Mouse (Mus musculus) gastrocnemius, postnatal 36 days (tissue): ENCODE results near the gene Hoxd10. TPM values are rescaled to one million over a fixed set of nuclear protein-coding genes. Genes with fewer than 3 reads are reported as not detected.
A peak's percentile ranks its signal among the peaks of the same experiment; 100 is the strongest.

Experiments used
- DNase-seq, 2 experiments: peaks; one replicate each; pipeline ENCODE4 v3.0.0; 2022
- intact Hi-C: fragments of 180-260 bp; cut with DNase I; formaldehyde crosslinking; loops from one replicate; pipeline ENCODE4 v1.15.1; 2025
- total RNA-seq, 2 experiments: library from RNA; stranded (reverse); gene quantifications; 2 replicates each; pipeline ENCODE4 v1.2.3; 2021

The Hoxd10 gene
- total RNA-seq, 2 experiments from 2014 or later, result 3.8 to 4.6 TPM

DNA sequence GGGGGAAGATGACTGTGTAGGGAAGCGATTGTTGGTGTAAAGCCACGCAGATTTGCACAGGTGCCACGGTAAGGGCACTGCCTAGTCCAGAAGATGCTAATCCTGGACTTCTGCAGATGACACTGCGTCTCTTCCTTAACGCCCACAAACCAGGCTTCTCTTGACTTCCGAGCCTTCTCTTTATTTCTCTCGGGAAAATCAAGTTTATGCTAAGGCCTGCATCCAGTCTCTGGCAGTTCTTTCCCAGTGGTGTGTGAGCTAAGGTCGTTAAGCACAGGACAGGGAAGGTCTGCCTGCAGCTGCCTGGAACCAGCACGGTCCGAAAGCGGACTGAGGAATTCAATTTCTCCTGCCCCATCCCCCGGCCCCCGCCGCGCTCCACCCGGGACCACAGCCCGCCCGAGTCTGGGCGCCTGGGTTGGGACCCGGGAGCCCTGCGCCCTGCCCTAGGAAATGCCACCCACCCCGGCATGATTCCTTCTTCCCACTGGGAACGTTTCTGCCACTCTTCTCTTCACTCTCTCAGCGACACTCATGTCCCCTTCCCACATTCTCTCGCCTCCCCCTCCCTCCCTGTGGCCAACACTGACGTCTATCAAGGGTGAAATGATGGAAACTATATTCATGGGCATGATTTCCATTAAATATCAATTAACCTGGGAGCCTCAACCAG, 12.1 kb downstream of the Hoxd10 start:
- DNase-seq, result no peak
- intact Hi-C loops, result loop anchor here (2.0 to 5.0 kb wide), 4 partner anchors 258 to 448 kb away; no protein-coding TSS in a partner anchor

GRCm38 (mm10) chr2:74704393-74704998, 12.8 kb downstream of the Hoxd10 start, which contains the start of gene Hoxd8:
Gene Hoxd8 (plus strand): TSS chr2:74704615.
- DNase-seq, result peak; percentile 66 to 70
- intact Hi-C loops, result loop anchor here (5.0 kb wide), 3 partner anchors 258 to 448 kb away; no protein-coding TSS in a partner anchor

DNA sequence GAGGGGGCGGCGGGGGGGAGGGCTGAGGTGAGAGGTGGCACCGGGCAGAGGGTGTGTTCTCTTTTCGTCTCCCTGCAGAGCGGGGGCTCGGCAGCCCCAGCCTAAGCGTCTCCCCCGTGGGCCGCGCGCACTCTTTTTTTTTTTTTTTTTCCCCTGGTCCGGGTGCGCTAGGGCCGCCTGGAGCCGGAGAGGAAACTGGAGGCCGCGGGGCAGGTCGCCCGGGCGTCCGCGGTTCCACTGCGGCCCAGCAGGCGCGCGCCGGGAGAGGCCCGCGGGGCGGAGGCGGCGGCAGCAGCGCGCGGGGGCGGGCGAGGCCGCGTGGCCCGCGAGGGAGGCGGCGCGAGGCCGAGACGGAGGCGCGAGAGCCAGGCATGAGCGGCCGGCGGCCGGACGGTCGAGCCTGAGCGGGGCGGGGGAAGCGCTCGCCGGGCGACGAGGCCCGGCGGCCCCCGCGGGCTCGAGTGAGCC, 13.3 kb downstream of the Hoxd10 start:
- no peak for DNase-seq
- intact Hi-C loops, result loop anchor here (5.0 kb wide), 4 partner anchors 257 to 882 kb away; no protein-coding TSS in a partner anchor

DNA sequence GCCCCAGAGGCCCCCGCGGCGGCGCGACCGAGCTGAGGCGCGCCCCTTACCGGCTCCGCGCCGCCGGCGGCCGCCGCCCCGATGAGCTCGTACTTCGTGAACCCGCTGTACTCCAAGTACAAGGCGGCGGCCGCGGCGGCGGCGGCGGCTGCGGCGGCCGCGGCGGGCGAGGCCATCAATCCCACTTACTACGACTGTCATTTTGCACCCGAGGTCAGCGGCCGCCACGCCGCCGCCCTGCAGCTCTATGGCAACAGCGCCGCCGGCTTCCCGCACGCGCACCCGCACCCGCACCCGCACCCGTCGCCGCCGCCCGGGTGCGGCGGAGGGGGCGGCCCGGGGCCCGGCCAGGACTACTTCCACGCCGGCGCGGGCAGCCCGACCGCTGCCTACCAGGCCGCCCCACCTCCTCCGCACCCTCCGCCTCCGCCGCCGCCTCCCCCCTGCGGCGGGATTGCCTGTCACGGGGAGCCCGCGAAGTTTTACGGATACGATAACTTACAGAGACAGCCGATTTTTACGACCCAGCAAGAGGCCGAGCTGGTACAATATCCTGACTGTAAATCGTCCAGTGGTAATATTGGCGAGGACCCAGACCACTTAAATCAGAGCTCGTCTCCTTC, 13.9 kb downstream of the Hoxd10 start:
- intact Hi-C loops, result loop anchor here (5.0 kb wide), 1 partner anchor 882 kb away; no protein-coding TSS in a partner anchor

GRCm38 (mm10) chr2:74706393-74706960, 14.8 kb downstream of the Hoxd10 start:
- no peak for DNase-seq
- intact Hi-C loops, result loop anchor here (5.0 kb wide), 1 partner anchor 881 kb away; no protein-coding TSS in a partner anchor

More for the DNA sequence above, 13.9 kb downstream of the Hoxd10 start:
- DNase-seq, result no peak

DNA sequence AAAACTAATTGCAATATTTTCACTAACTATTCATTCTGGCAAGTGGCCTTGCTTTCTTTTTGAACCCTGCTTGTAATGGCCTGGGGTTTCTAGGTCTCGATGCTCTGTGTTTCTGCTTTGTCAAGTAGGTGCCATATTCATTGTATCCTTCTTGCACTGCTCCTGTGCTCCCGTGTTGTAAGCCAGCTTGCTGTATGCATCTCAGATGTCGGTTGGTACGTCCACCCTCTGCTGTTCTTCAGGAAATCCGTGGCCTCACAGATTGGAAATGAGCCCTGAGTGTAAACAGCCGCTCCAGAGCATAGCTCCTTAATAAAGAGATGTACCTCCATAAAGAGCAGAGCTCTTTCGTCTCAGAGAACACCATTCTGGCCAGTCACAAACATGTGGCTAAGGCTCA, 15.9 kb downstream of the Hoxd10 start:
- intact Hi-C loops, result loop anchor here (5.0 kb wide), 1 partner anchor 880 kb away; no protein-coding TSS in a partner anchor
- DNase-seq, result no peak

DNA sequence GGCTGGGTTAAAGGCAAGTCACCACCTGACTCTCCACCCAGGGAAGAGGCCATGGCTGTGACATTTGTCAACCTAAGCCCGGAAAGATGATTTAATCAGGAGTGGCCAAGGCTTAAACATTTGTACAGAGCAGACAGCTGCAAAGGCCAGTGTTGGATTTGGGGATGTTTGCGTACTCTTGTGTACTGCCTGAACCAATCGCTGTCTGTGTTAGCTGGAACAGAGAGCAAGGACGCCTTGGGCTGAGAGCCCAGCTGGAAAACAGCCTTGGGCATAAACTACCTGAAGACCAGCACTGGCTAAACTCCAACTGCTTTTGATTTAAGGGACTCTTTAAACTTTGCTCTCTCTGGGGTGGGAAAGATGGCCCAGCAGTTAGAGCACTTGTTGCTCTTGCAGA, 17.0 kb downstream of the Hoxd10 start:
- intact Hi-C loops, result loop anchor here (5.0 kb wide), 1 partner anchor 879 kb away; no protein-coding TSS in a partner anchor
- DNase-seq, result no peak

DNA sequence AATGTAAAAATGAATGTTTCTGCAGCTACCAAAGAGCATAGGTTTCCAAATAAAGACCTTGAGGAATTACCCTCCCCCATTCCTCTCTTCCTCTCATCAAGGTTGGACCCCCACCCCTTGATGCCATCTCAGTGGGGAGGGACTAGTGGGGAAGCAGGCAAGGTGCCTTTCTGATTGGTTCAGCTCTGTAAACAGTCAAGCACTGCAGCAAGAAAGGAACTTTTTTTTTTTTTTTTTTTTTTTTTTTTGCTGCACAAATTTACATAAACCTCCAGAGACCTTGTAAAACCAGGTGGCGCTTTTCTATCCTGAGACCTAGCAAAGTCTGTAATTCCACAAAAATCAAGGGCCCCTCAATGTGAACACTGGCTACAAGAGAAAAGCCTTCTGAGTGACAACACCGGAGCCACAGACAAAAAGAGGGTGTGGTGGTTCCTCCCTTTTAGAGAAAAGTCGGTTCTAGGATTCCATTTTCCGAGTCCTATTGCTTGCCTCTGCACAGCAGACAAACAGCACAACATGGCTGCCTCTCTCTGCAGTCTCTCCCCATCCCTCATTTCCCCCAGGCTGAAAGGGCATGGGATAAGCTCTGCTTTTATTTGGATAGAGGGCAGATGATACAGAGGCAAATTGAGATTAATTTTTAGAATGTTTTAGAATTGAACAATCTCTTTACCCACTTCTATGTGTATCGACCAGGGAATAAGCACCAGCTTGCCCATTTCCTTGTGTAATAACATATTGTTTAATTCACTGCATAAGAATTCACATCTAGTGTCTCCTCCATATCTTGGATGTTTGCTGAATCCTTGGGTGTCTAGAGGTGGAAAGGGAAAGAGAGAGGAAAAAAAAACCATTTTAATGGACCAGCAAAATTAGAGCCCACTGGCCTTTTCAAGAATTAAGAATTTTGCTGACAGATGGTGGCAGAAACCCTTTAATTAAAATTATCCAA, 18.0 kb downstream of the Hoxd10 start:
- DNase-seq, result no peak
- intact Hi-C loops, result loop anchor here (5.0 kb wide), 1 partner anchor 878 kb away; no protein-coding TSS in a partner anchor

DNA sequence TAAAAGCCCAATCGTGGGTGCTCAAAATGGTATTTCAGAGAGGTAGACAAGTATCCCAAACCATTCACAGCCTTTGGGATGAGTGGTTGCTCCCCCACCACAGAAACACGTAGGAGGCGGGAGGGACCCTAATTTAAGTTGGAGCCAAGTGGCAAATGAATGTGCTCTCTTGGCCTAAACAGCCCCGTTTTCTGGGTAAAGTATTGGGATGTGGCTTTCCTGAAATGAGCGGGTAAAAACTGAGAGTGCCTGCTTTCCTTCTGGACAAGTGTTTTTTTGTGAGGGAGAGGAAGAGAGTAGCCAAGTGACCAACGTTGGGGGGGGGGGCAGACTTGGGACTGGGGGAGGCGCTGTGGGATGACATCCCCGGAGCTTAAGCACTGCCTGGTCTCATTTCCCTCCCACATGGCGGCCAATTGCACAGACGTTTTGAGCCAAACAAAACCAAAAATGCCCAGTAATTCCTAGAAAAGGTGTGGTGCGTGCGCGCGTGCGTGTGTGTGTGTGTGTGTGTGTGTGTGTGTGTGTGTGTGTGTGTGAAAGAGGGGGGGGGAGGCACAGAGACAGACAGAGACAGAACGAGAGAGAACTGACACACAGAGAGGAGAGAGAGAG, 19.3 kb downstream of the Hoxd10 start:
- no peak for DNase-seq
- intact Hi-C loops, result no loop called here

- intact Hi-C loops, result no loop called here
These were observed 20.2 kb downstream of the Hoxd10 start, which contains the start of the genes Hoxd3 and Hoxd4 for GRCm38 (mm10) chr2:74711721-74712621. Gene Hoxd3 (plus strand): TSS chr2:74711927. Gene Hoxd4 (plus strand): TSS chr2:74711929.

DNA sequence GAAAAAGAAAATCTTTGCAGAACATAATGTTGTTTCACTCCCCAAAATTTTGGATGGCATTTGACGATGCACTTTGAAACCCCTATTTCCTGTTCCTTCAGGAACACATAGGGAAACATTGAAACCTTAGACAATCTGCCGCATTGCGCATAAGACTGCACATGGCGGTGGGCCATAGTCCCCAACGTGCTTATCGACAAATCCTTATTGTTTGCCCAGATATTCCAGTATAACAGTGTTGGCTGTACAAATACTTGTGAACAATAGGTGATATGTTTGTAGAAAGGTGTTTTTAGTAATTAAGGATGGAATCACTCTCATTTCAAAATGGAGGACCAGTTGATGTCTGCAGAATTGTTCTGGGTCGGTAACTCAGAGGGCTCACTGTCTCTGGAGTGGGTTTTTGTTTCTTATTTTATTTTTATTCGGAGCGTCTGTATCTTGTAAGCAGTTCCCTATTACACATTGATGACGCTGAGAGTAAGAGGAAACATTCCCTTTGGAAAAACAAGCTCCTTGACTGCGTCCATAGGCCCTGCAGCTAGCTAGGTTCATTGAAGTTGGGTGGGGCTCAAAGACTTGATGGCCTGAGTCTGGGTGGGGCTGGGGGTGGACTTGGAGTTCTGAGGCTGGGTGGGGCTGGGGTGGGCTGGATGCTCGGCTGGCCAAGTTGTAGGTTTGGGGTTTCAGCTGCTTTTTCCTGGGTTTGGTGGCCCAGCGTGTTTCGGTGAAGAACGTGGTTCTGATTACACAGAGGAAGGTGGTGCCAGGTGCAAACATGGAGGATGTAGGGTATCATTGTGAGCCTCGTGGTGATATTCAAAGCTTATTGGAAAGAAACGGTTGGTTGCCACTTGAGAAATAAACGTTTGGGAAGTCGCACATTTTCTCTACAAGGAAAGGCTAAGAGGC, 21.8 kb downstream of the Hoxd10 start:
- DNase-seq, result no peak
- intact Hi-C loops, result no loop called here

More at GRCm38 (mm10) chr2:74711721-74712621, 20.2 kb downstream of the Hoxd10 start, which contains the start of the genes Hoxd3 and Hoxd4:
- DNase-seq, result peak in 1 of 2 experiments; percentile 66

DNA sequence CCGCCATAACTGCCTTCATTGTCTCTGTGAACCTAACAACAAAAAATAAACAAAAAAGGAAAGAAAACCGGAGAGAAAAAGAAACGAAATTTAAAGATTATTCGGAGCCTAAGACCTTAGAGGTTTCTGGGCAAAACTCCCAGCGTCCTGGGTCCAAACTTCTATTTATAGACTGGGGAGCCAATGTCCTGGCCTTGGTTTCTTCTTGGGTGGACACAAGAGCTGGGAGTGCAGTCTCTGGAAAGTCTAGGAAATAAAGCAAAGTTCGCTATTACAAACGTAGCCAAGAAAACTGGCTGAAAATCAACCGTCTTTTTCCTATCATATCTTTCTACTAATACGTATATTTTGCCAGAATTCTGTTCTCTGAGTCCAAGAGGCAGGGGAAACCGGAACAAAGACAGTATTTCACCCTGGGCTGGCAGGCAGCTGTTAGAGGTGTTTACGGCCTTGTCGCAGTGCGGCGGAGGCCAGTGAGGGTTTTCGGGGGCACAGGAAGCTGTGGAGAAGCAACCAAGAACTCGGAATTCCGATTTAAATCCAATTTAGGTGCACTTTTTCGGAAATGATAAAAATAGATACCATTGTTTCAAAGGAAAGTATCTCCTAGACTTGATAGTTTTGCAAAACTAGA, 22.5 kb downstream of the Hoxd10 start:
- intact Hi-C loops, result no loop called here
- DNase-seq, result no peak

- intact Hi-C loops, result loop anchor here (5.0 kb wide), 1 partner anchor 337 kb away; no protein-coding TSS in a partner anchor
- no peak for DNase-seq
These were observed 23.2 kb downstream of the Hoxd10 start for GRCm38 (mm10) chr2:74714881-74715280.

DNA sequence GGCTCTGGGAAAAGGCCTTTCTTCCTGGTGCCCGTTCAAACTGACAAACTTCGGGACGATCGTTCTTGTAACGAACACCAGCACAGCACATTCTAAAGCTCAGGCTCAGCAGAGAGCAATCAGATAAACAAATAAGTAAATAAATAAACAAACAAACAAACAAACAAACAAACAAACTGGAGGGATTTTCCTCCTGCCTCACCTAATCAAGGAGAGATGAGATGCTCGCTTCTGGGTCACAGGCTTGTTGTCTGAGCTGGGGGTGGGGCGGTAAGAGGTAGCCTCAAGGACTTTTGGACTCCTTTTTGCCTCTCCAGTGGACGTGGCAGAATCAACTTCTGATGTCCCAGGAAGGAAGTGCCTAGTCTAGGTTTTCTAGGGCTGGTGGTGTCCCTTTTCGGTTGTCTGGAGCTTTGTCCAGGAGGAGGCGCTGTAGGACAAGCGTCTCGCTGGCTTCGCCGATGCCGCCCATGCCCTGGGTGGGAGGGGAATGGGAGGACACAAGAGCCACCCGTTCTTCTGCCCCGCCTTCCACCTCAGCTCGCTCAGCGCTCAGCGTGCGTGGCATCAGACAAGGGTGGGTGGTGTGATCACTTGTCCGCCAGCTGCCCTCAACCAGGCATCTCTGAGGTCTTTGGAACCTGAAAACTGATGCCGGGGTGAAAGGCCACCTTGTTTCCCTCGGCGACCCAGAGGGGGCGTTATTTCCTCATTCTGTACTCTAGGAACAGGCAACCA, 23.9 kb downstream of the Hoxd10 start:
- intact Hi-C loops, result loop anchor here (1.0 to 5.0 kb wide), 2 partner anchors 249 to 337 kb away; no protein-coding TSS in a partner anchor

DNA sequence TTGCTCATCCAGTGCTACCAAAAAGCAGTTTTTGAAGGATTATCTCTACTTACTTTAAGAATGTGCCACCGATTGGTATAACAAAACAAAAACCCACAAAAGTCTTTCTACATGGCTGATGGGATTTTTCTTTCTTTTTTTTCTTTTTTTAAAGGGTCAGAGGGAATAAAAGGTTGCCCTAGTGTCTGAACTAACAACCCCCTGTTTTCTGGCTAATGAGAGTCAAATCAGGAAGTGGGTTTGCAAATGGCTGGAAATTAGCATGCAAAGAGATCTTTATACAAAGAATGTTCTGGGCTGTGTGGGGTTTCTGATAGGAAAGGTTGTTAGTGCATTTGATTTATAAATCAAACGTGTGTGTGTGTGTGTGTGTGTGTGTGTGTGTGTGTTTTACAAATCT, 28.7 kb downstream of the Hoxd10 start:
- DNase-seq, result no peak
- intact Hi-C loops, result no loop called here

More for the DNA sequence above, 23.9 kb downstream of the Hoxd10 start:
- peak; percentile 81 to 85 for DNase-seq
